Mouse (Mus musculus): Measurements from ENCODE around the gene Arl11. TPM values are rescaled to one million over a fixed set of nuclear protein-coding genes. Genes with fewer than 3 reads are reported as not detected.

Arl11 gene
- polyA plus RNA-seq, 1 experiment, result not detected

DNA sequence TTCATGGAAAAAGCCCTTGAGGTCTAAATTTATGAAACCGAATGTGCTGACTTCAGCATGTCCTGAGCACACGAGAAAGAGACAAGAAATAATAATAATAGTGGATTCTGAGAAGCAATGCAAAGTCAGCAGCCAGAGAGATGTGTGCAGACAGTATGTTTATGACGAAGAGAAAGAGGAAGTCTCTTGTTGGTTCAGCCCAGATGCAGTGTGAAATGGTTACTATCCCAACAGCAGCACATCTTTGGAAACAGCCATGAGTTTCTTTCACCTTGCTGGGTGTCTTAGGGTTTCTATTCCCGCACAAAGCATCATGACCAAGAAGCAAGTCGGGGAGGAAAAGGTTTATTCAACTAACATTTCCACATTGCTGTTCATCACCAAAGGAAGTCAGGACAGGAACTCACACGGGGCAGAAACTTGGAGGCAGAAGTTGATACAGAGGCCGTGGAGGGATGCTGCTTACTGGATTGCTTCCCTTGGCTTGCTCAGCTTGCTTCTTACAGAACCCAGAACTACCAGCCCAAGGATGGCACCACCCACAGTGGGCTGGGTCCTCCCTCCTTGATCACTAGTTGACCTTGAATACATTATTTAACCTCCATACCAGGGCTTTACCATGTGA lies 30.8 kb upstream of the Arl11 start:
- no peaks in the 10 kb centered on the region for H3K36me3 ChIP-seq (ENCODE audit: control insufficient read depth, insufficient read depth)
- H3K4me2 ChIP-seq (ENCODE audit: low read depth), result no peak overlapping the region
- peaks cover 15% of the 10 kb centered on the region for H3K27me3 ChIP-seq (ENCODE audit: control insufficient read depth, insufficient read depth, insufficient read length)
- TF ChIP-seq SRF (IDR thresholded peaks at IDR 0.05; ENCODE audit: control insufficient read depth, insufficient read length, low read depth) (no peak), POLR2A (IDR thresholded peaks at IDR 0.05; ENCODE audit: insufficient read length, low read depth) (no peak), TCF12 (IDR thresholded peaks at IDR 0.05; ENCODE audit: insufficient read depth, poor library complexity, severe bottlenecking) (no peak), MAX (IDR thresholded peaks at IDR 0.05; ENCODE audit: low read depth) (no peak), CEBPB (IDR thresholded peaks at IDR 0.05; ENCODE audit: insufficient read depth, poor library complexity, severe bottlenecking) (no peak), MYOD1 (IDR thresholded peaks at IDR 0.05; ENCODE audit: control insufficient read depth in 1 of 3, insufficient read length in 2 of 3, low read depth in 2 of 3) (no peak), MYOG (IDR thresholded peaks at IDR 0.05; ENCODE audit: control insufficient read depth in 1 of 3, insufficient read depth in 1 of 3, insufficient read length in 2 of 3, low read depth in 2 of 3) (no peak), USF1 (IDR thresholded peaks at IDR 0.05; ENCODE audit: low read depth) (no peak), REST (IDR thresholded peaks at IDR 0.05; ENCODE audit: insufficient read depth, insufficient read length) (no peak)
- H3K4me3 ChIP-seq, result no peak overlapping the region
- no peak overlapping the region for H3ac ChIP-seq (ENCODE audit: control insufficient read depth, insufficient read length)
- H3K79me2 ChIP-seq (ENCODE audit: control insufficient read depth, insufficient read depth), result no peaks in the 10 kb centered on the region

DNA sequence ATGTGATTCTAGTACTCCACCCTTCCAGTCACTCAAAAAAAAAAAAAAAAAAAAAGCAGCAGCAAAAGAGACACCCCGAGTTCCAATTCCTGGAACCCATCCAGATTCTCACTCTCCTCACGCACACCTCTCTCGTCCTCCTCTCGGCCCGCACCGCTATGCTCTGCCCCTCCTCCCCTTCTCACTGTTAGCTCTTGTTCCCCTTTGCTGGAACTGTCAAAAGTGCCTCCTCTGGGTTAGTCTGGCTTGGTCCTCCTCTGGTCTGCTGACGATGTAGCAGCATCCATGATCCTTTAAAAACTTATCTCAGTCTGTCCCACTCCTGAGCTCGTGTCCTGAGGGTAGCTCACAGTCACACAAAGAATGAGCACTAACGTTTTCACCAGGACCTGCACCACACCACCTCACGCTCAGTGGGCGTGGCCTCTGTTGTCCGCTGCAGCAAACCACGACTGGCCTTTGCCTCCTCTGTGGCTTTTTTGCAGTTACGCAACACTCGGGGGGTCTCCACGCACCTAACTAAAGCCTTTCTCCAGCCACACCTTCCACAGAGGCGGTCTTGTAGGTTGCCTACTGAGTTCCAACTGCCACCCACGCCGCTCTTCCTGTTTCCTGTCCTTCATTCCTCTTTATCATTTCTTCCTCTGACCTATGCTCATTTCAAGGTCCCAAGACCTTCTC lies 20.8 kb upstream of the Arl11 start:
- Histone ChIP-seq H3K4me3 (no peak overlapping the region), H3K79me2 (ENCODE audit: control insufficient read depth, insufficient read depth) (no peaks in the 10 kb centered on the region), H3K4me2 (ENCODE audit: low read depth) (no peak overlapping the region), H3K36me3 (ENCODE audit: control insufficient read depth, insufficient read depth) (no peaks in the 10 kb centered on the region), H3K27me3 (ENCODE audit: control insufficient read depth, insufficient read depth, insufficient read length) (no peaks in the 10 kb centered on the region), H3ac (ENCODE audit: control insufficient read depth, insufficient read length) (no peak overlapping the region)
- TF ChIP-seq POLR2AphosphoS2 (IDR thresholded peaks at IDR 0.05; ENCODE audit: insufficient read length, low read depth) (no peak), POLR2A (IDR thresholded peaks at IDR 0.05; ENCODE audit: insufficient read length, low read depth) (no peak), REST (IDR thresholded peaks at IDR 0.05; ENCODE audit: insufficient read depth, insufficient read length) (no peak), TCF12 (IDR thresholded peaks at IDR 0.05; ENCODE audit: insufficient read depth, poor library complexity, severe bottlenecking) (no peak), SRF (IDR thresholded peaks at IDR 0.05; ENCODE audit: control insufficient read depth, insufficient read length, low read depth) (no peak), CEBPB (IDR thresholded peaks at IDR 0.05; ENCODE audit: insufficient read depth, poor library complexity, severe bottlenecking) (no peak), TCF3 (IDR thresholded peaks at IDR 0.05; ENCODE audit: insufficient read length, low read depth) (no peak), USF1 (IDR thresholded peaks at IDR 0.05; ENCODE audit: low read depth) (no peak), MYOD1 (IDR thresholded peaks at IDR 0.05; ENCODE audit: control insufficient read depth in 1 of 3, insufficient read length in 2 of 3, low read depth in 2 of 3) (no peak), E2F4 (IDR thresholded peaks at IDR 0.05; ENCODE audit: insufficient read depth) (no peak), MAX (IDR thresholded peaks at IDR 0.05; ENCODE audit: low read depth) (no peak), MYOG (IDR thresholded peaks at IDR 0.05; ENCODE audit: control insufficient read depth in 1 of 3, insufficient read depth in 1 of 3, insufficient read length in 2 of 3, low read depth in 2 of 3) (no peak)

DNA sequence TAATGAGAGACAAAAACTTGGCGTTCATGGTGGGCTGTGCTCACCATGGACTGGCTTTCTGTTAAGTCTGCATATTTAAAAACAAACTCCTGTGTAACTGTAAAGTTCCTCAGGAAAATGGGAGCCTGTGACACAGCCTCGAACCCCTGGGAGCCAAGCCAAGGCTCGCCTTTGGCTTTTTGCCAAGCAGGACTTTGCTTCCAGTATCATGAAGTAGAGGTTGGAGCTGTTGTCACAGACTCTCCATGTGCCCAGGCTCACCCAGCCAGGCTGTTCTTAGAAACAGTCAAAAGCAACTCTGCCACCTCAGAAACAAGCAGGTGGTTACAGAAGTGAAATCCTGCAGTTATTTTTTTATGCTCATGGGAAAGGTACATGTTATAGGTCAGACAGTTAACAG lies 18.9 kb upstream of the Arl11 start:
- H3K4me3 ChIP-seq, result no peak overlapping the region

DNA sequence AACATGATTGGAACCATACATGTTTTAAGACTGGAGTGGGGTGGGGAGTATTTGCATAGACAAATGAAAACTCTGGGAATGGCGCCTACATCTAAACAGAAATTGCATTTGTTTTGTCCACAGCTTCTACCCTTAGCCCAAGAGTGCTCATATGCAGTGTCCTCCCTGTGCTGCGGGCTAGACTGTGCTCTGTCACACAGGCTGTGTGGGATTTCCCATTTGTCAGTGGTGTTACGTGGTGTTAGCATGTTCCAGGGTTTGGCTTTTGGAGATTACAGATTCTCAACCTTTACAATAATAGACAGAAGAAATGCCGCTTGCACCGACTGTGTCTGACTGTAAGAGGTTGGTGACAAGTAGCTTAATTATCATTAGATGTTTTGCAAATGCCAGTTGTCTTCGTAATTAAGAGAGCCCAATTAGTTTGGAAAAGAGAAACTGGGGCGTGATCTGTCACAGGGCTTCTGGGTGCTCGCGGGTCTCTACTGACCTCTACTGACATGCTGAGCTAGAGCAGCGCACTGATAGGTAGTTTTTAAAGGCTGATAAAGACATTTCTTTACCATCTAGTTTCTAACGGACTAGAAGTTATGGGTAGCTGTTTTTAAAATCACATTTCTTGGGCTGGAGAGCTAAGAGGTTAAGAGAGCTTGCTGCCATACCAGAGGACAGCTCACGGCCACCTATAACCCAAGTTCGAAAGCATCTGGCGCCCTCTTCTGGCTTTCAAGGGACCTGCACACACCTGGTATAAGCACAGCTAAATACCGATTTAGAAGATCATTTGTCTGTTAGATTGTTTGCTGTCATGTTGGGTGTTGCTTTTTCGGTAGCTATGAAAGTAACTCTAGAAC lies 15.4 kb upstream of the Arl11 start:
- Histone ChIP-seq H3K36me3 (ENCODE audit: control insufficient read depth, insufficient read depth) (no peaks in the 10 kb centered on the region), H3ac (ENCODE audit: control insufficient read depth, insufficient read length) (no peak overlapping the region), H3K79me2 (ENCODE audit: control insufficient read depth, insufficient read depth) (no peaks in the 10 kb centered on the region), H3K4me2 (ENCODE audit: low read depth) (peak overlapping the region; percentile 38), H3K27me3 (ENCODE audit: control insufficient read depth, insufficient read depth, insufficient read length) (peaks cover 6% of the 10 kb centered on the region), H3K4me3 (no peak overlapping the region)
- no peak for TF ChIP-seq MYOD1 (IDR thresholded peaks at IDR 0.05; ENCODE audit: control insufficient read depth in 1 of 3, insufficient read length in 2 of 3, low read depth in 2 of 3)
- no peak for TF ChIP-seq TCF3 (IDR thresholded peaks at IDR 0.05; ENCODE audit: insufficient read length, low read depth)
- TF ChIP-seq REST (IDR thresholded peaks at IDR 0.05; ENCODE audit: insufficient read depth, insufficient read length), result no peak
- no peak for TF ChIP-seq E2F4 (IDR thresholded peaks at IDR 0.05; ENCODE audit: insufficient read depth)
- TF ChIP-seq POLR2A (IDR thresholded peaks at IDR 0.05; ENCODE audit: insufficient read length, low read depth), result no peak
- no peak for TF ChIP-seq TCF12 (IDR thresholded peaks at IDR 0.05; ENCODE audit: insufficient read depth, poor library complexity, severe bottlenecking)
- no peak for TF ChIP-seq SRF (IDR thresholded peaks at IDR 0.05; ENCODE audit: control insufficient read depth, insufficient read length, low read depth)
- TF ChIP-seq CEBPB (IDR thresholded peaks at IDR 0.05; ENCODE audit: insufficient read depth, poor library complexity, severe bottlenecking), result no peak
- no peak for TF ChIP-seq POLR2AphosphoS2 (IDR thresholded peaks at IDR 0.05; ENCODE audit: insufficient read length, low read depth)
- no peak for TF ChIP-seq MYOG (IDR thresholded peaks at IDR 0.05; ENCODE audit: control insufficient read depth in 1 of 3, insufficient read depth in 1 of 3, insufficient read length in 2 of 3, low read depth in 2 of 3)

More for the DNA sequence above, 18.9 kb upstream of the Arl11 start:
- no peak for TF ChIP-seq REST (IDR thresholded peaks at IDR 0.05; ENCODE audit: insufficient read depth, insufficient read length)
- TF ChIP-seq CEBPB (IDR thresholded peaks at IDR 0.05; ENCODE audit: insufficient read depth, poor library complexity, severe bottlenecking), result no peak
- TF ChIP-seq E2F4 (IDR thresholded peaks at IDR 0.05; ENCODE audit: insufficient read depth), result no peak
- TF ChIP-seq USF1 (IDR thresholded peaks at IDR 0.05; ENCODE audit: low read depth), result no peak
- no peak for TF ChIP-seq POLR2AphosphoS2 (IDR thresholded peaks at IDR 0.05; ENCODE audit: insufficient read length, low read depth)
- no peak for TF ChIP-seq SRF (IDR thresholded peaks at IDR 0.05; ENCODE audit: control insufficient read depth, insufficient read length, low read depth)
- Histone ChIP-seq H3K4me2 (ENCODE audit: low read depth) (no peak overlapping the region), H3K27me3 (ENCODE audit: control insufficient read depth, insufficient read depth, insufficient read length) (no peaks in the 10 kb centered on the region), H3K36me3 (ENCODE audit: control insufficient read depth, insufficient read depth) (no peaks in the 10 kb centered on the region), H3ac (ENCODE audit: control insufficient read depth, insufficient read length) (no peak overlapping the region), H3K79me2 (ENCODE audit: control insufficient read depth, insufficient read depth) (no peaks in the 10 kb centered on the region)
